Mouse (Mus musculus) liver, embryonic 14.5 days (tissue): Measurements from ENCODE around the gene Tet3.

ENCODE experiments used
- CTCF ChIP-seq: IDR thresholded peaks from 2 replicates; pipeline ENCODE4 v1.5.1; 2016; ENCODE audit warnings: antibody characterized with exemption, low read depth, control low read depth
- EP300 ChIP-seq: IDR thresholded peaks from 2 replicates; pipeline ENCODE4 v1.6.1; 2016; ENCODE audit warnings: antibody characterized with exemption, low read depth

DNA sequence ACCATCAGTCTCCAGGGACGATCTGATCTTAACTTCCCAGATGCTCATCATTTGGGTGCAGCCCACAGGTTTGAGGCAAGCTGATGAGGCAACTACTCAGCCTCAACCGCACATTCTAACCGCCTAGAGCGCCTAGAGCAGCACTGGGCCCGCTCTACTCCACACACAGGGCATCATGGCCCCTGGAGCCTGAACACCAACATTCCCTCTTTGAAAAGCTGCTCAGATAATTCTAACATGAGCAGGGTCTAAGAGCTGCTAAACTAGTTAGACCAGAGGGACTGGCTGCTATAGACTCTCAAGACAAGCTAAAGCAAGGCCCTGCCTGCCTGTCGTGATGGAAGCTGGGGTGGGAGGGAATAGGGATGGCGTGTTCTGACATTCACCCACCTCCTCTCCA, 25.9 kb downstream of the Tet3 start:
- TF ChIP-seq CTCF (no peak), EP300 (no peak)
